In genomic region chr13:69591338-69591737, GRCm38 (mm10) we compare ENCODE assay signal across 11 mouse cellular contexts.
"Had no signal": no experiment of that assay in that cellular context is flagged by ENCODE, and none has a peak within 500 bp of the region (broad histone marks: within the 10 kb centered on the region; RNA-seq: fewer than 3 reads in every experiment).

No protein-coding gene starts in this region.

- DNase-seq: kidney, adult 11 months; kidney, postnatal 10 days; left cerebral cortex, postnatal 4 days; liver; lung, adult 2 months; lung, postnatal 36 days; thymus, postnatal 36 days had no signal

- ATAC-seq: lung, postnatal 0 days; midbrain, embryonic 13.5 days had no signal

- H3K27ac ChIP-seq: liver, embryonic 15.5 days; neural tube, embryonic 12.5 days had no signal

- H3K9me3 ChIP-seq: liver, embryonic 15.5 days; midbrain, embryonic 13.5 days; neural tube, embryonic 12.5 days had no signal

- H3K27me3 ChIP-seq: liver, embryonic 15.5 days; midbrain, embryonic 13.5 days; neural tube, embryonic 12.5 days had no signal

- H3K4me2 ChIP-seq: liver, embryonic 15.5 days; midbrain, embryonic 13.5 days; neural tube, embryonic 12.5 days had no signal

- H3K4me1 ChIP-seq: midbrain, embryonic 13.5 days; neural tube, embryonic 12.5 days had no signal

- H3K36me3 ChIP-seq: liver, embryonic 15.5 days; midbrain, embryonic 13.5 days; neural tube, embryonic 12.5 days had no signal

- H3K4me3 ChIP-seq: liver, embryonic 15.5 days; midbrain, embryonic 13.5 days; neural tube, embryonic 12.5 days had no signal

- H3K9ac ChIP-seq: liver, embryonic 15.5 days; midbrain, embryonic 13.5 days; neural tube, embryonic 12.5 days had no signal
